Mouse (Mus musculus) large intestine, adult 2 months (tissue): ENCODE measurements around the gene Pfkfb1. TPM values are rescaled to one million over a fixed set of nuclear protein-coding genes. Genes with fewer than 3 reads are reported as not detected.

Experiments
- DNase-seq: peaks from one replicate; pipeline ENCODE4 v3.0.0-alpha.2; 2012; ENCODE audit warnings: low read depth, low spot score
- WGBS: fragments of 180-500 bp; shearing (Covaris S2); methylation state at CpG from one replicate; pipeline ENCODE4 v1.1.7; 2018; 5-methylcytosine and 5-hydroxymethylcytosine counted together
- polyA plus RNA-seq: library from polyadenylated mRNA; depleted of rRNA; stranded (reverse); fragments of >200 nt; gene quantifications from 2 replicates; pipeline ENCODE4 v1.2.3, GENCODE M21; 2012; rRNA removed

Pfkfb1 gene
- polyA plus RNA-seq, 1 experiment, result 4.1 TPM

GRCm38 (mm10) chrX:150657797-150658118 is 69.7 kb downstream of the Pfkfb1 start:
- DNase-seq, result no peak
- 55% methylated on average over 3 of the region's 3 CpGs for WGBS

- DNase-seq, result no peak
- 31% methylated on average over 4 of the region's 4 CpGs for WGBS
Measured at GRCm38 (mm10) chrX:150662809-150663208, 74.8 kb downstream of the Pfkfb1 start.

GRCm38 (mm10) chrX:150677505-150677904 is 89.5 kb downstream of the Pfkfb1 start:
- 40% methylated on average over 1 of the region's 1 CpGs for WGBS

More at GRCm38 (mm10) chrX:150677505-150677904, 89.5 kb downstream of the Pfkfb1 start:
- no peak for DNase-seq

Other genes with a start within 250 kb of the Pfkfb1 start
- 4.1 and 4.2 TPM in 2 replicates for gene Tmem29, start 129.1 kb upstream of the Pfkfb1 start, polyA plus RNA-seq
- gene Alas2, start 40.9 kb upstream of the Pfkfb1 start, polyA plus RNA-seq, result 0.58 and 0.73 TPM in 2 replicates
- 5.1 and 7.2 TPM in 2 replicates for gene Apex2, start 1.6 kb downstream of the Pfkfb1 start, polyA plus RNA-seq
- 0.48 and 0.67 TPM in 2 replicates for gene Tro, start 69.4 kb downstream of the Pfkfb1 start, polyA plus RNA-seq
- 10.3 and 12.3 TPM in 2 replicates for gene Maged2, start 226.1 kb downstream of the Pfkfb1 start, polyA plus RNA-seq